Mouse (Mus musculus): ENCODE measurements around the gene Vopp1.

Vopp1 gene

DNA sequence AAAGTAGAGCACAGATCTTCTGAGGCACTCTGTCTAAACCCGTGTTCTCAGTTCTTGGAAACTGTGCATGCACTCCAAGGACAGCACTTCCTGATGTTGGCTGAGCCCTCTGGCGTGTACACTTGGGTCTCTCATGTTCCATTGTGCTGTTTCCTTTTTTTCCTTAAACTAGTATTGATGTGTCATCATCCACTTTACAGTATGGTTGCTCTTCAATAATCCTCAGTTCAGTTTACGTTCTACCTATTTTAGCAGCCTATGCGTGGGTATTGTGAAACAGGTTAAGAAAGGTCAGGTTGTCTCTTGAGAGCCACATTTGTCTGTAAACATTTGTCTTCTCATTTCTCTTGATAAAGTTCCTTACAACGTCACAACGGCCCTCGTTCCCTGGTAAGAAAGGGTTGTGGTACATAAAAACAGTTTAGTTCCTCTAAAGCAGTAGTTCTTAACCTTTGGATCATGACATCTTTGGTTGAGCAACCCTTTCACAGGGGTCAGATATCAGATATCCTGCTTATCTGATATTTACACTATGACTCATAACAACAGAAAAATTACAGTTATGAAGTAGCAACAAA lies 55.9 kb downstream of the Vopp1 start:
- Histone ChIP-seq H3K9me3 (ENCODE audit: low read length) (no peaks in the 10 kb centered on the region), H3K4me3 (replicated peaks; ENCODE audit: low read length) (no peak overlapping the region), H3K36me3 (ENCODE audit: insufficient read depth, low read length) (no peaks in the 10 kb centered on the region), H3K4me1 (replicated peaks; ENCODE audit: low read depth, low read length) (no peaks in the 10 kb centered on the region), H3K27me3 (ENCODE audit: insufficient read depth, low read length) (no peaks in the 10 kb centered on the region)
- TF ChIP-seq POU5F1 (IDR thresholded peaks at IDR 0.05; ENCODE audit: borderline replicate concordance, low read length) (no peak), CTCF (conservative IDR thresholded peaks at IDR 0.05; ENCODE audit: low read length) (no peak)

DNA sequence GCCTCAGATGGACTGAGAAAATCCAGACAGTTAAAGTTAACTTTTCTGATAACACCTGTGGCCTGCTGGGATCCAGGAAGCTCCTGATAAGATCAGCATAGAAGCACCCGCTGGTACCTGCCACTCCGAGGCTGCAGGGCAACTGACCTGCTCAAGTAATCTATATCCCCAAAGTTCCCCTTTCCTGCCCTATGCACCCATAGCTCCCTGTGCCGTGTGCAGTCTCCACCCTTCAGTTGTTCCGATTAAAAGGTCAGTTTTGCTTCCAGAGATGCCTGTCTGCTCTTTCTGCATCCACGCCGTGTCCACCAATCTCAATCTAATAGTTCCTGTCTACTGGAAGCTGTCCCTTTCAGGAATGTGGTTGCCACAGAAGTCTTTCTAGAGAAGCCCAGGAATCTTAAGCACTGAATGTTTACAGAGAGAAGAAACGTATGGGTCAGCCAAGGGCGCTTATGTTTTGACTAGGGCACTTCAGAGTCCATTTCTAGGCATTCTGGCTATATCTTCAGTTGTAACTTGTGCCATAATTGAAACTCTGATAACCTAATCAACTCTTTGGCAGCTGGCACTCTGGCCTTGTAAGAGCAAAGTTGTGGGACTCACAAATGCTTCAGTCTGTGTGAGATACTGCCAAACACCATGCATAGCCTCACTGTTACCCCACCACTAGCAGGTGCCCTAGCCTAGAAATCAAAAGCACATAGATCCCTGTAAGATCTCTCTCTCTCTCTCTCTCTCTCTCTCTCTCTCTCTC lies 57.7 kb downstream of the Vopp1 start:
- Histone ChIP-seq H3K9me3 (ENCODE audit: low read length) (no peaks in the 10 kb centered on the region), H3K4me1 (replicated peaks; ENCODE audit: low read depth, low read length) (no peaks in the 10 kb centered on the region), H3K36me3 (ENCODE audit: insufficient read depth, low read length) (no peaks in the 10 kb centered on the region), H3K27me3 (ENCODE audit: insufficient read depth, low read length) (no peaks in the 10 kb centered on the region), H3K4me3 (replicated peaks; ENCODE audit: low read length) (no peak overlapping the region)
- TF ChIP-seq POU5F1 (IDR thresholded peaks at IDR 0.05; ENCODE audit: borderline replicate concordance, low read length) (no peak), CTCF (conservative IDR thresholded peaks at IDR 0.05; ENCODE audit: low read length) (no peak), NANOG (IDR thresholded peaks at IDR 0.05; ENCODE audit: borderline replicate concordance, low read length) (no peak)

DNA sequence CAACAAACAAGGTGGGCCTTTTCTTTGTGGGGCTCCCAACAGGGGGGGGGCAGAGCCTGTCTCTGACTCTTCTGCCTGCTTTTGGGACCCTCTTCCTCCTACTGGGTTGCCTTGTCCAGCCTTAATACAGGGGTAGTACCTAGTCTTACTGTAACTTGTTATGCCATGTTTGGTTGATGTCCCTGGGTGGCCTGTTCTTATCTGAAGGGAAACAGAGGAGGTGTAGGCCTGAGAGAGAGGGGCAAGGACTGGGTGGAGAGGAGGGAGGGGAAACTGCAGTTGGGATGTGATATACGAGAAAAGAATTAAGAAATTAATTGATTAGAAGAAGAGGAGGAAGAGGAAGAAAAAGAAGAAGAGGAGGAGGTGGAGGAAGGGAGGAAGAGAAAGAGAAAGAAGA lies 58.7 kb downstream of the Vopp1 start:
- Histone ChIP-seq H3K9me3 (ENCODE audit: low read length) (no peaks in the 10 kb centered on the region), H3K4me1 (replicated peaks; ENCODE audit: low read depth, low read length) (no peaks in the 10 kb centered on the region), H3K4me3 (replicated peaks; ENCODE audit: low read length) (no peak overlapping the region), H3K36me3 (ENCODE audit: insufficient read depth, low read length) (no peaks in the 10 kb centered on the region), H3K27me3 (ENCODE audit: insufficient read depth, low read length) (no peaks in the 10 kb centered on the region)
- TF ChIP-seq POU5F1 (IDR thresholded peaks at IDR 0.05; ENCODE audit: borderline replicate concordance, low read length) = no peak
- TF ChIP-seq CTCF (conservative IDR thresholded peaks at IDR 0.05; ENCODE audit: low read length) = no peak
- no peak for TF ChIP-seq NANOG (IDR thresholded peaks at IDR 0.05; ENCODE audit: borderline replicate concordance, low read length)

DNA sequence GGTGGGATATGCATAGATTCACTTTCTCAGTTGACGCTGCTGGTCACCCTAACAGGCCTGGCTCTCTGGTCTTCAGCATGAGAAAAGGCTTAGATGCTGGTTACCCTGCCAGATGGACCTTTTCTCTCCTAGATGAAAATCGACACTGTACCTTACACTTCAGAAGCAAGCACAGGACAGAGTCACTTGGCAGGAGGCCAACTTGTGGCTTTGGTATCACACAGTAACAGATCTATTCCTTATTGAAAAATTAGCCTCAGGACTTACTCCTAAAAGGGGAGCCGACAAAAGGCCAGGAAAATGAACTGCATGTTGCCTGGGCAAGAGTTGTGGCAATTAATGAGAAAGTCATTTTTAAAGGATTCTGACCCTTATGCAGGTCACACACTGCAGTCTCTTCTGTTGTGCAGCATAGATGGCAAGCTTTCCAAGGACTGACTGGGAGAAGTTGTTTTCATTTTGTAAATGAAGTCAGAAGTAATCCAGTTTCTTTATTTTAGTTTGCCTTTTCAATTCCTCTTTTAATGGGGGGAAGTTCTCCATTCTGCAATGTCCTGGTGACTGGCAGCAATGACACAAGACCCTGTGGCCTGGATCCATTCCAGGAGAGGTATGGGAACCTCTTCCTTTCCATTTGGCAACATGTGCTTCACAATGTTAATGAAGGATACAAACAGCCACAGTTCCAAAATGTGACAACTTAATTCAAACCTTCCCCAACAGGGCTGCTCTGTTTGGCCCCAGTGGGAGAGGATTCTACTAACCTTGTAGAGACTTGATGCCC lies 59.7 kb downstream of the Vopp1 start:
- Histone ChIP-seq H3K27me3 (ENCODE audit: insufficient read depth, low read length) (no peaks in the 10 kb centered on the region), H3K4me1 (replicated peaks; ENCODE audit: low read depth, low read length) (no peaks in the 10 kb centered on the region), H3K9me3 (ENCODE audit: low read length) (no peaks in the 10 kb centered on the region), H3K36me3 (ENCODE audit: insufficient read depth, low read length) (no peaks in the 10 kb centered on the region), H3K4me3 (replicated peaks; ENCODE audit: low read length) (no peak overlapping the region)
- TF ChIP-seq CTCF (conservative IDR thresholded peaks at IDR 0.05; ENCODE audit: low read length) (no peak), NANOG (IDR thresholded peaks at IDR 0.05; ENCODE audit: borderline replicate concordance, low read length) (no peak)

DNA sequence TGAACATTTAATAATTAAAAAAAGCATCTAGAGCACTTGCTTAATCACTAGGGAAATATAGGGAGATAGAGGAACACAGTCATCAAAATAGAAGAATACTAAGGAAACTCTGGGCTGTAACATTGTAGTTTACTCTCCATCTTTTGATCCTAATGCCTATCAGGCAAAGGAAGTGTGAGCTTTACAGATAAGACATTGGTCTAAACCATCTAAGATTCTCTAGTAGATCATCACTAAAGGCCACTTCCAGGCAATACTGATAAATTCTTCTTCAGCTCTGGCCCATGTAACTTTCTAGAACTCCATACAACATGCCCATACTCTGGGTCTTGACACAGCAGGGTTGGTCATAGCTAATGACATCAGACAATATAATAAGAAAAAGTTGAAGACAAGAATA lies 61.9 kb downstream of the Vopp1 start:
- Histone ChIP-seq H3K4me1 (replicated peaks; ENCODE audit: low read depth, low read length) (no peaks in the 10 kb centered on the region), H3K36me3 (ENCODE audit: insufficient read depth, low read length) (no peaks in the 10 kb centered on the region), H3K27me3 (ENCODE audit: insufficient read depth, low read length) (no peaks in the 10 kb centered on the region), H3K9me3 (ENCODE audit: low read length) (no peaks in the 10 kb centered on the region), H3K4me3 (replicated peaks; ENCODE audit: low read length) (no peak overlapping the region)
- TF ChIP-seq NANOG (IDR thresholded peaks at IDR 0.05; ENCODE audit: borderline replicate concordance, low read length) = no peak
- TF ChIP-seq CTCF (conservative IDR thresholded peaks at IDR 0.05; ENCODE audit: low read length) = no peak
- TF ChIP-seq POU5F1 (IDR thresholded peaks at IDR 0.05; ENCODE audit: borderline replicate concordance, low read length) = no peak

DNA sequence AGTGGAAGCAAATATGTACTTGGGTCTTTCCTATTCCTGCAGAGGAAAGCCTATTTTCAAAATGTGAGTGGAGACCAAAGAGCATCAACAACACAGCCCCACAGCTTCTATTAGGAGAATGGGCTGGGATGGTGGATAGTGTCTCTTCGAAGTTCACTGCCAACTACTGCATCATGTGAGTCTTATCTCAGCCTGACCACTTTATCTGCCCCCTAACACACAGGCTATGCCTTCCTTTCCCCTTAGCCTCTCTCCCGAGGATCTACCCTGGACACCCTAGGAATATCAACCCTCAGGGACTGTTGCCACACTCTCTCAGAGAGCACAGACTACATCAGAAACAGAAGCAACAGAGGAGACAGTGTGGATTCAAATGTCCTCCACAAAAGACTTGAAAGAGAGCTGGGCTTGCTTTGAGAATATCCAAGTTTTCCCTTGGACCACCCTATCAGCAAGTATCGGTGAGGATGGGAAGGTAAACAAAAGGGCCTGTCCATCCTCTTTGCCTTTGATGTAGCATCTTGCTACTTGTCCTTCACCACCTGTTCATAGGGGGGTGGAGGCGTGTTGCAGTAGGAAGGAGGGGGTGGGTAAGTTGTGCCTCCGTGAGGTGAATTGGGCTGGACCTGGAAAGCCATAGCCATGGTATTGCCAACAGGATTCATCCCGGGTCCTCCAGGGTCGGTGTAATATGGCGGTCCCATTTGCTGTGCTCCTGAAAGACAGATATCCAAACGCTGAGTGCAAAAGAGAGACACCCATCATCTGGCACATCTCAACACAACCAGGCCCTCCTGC lies 70.8 kb downstream of the Vopp1 start:
- Histone ChIP-seq H3K36me3 (ENCODE audit: insufficient read depth, low read length) (no peaks in the 10 kb centered on the region), H3K4me3 (replicated peaks; ENCODE audit: low read length) (no peak overlapping the region), H3K27me3 (ENCODE audit: insufficient read depth, low read length) (no peaks in the 10 kb centered on the region), H3K4me1 (replicated peaks; ENCODE audit: low read depth, low read length) (no peaks in the 10 kb centered on the region), H3K9me3 (ENCODE audit: low read length) (no peaks in the 10 kb centered on the region)
- no peak for TF ChIP-seq POU5F1 (IDR thresholded peaks at IDR 0.05; ENCODE audit: borderline replicate concordance, low read length)

DNA sequence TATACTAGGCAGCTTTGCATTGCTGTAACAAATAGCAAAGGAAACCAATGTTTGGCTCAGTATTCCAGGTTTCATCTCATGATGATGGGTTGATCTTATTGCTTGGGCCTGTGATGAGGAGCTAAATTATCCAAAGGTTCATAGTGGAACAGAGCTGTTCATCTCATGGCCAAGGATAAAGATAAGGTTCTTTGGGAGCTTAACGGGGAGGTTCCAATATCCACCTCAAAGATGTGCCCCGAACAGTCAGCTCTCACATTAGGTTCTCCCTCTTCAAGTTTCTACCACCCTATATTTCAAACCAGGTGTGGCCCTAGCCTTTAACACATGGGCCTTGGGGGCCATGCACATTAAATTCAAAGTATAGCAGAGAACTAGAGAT lies 79.2 kb downstream of the Vopp1 start:
- Histone ChIP-seq H3K4me1 (replicated peaks; ENCODE audit: low read depth, low read length) (no peaks in the 10 kb centered on the region), H3K9me3 (ENCODE audit: low read length) (no peaks in the 10 kb centered on the region), H3K36me3 (ENCODE audit: insufficient read depth, low read length) (no peaks in the 10 kb centered on the region), H3K27me3 (ENCODE audit: insufficient read depth, low read length) (no peaks in the 10 kb centered on the region), H3K4me3 (replicated peaks; ENCODE audit: low read length) (no peak overlapping the region)
- TF ChIP-seq CTCF (conservative IDR thresholded peaks at IDR 0.05; ENCODE audit: low read length) (no peak), NANOG (IDR thresholded peaks at IDR 0.05; ENCODE audit: borderline replicate concordance, low read length) (no peak)

DNA sequence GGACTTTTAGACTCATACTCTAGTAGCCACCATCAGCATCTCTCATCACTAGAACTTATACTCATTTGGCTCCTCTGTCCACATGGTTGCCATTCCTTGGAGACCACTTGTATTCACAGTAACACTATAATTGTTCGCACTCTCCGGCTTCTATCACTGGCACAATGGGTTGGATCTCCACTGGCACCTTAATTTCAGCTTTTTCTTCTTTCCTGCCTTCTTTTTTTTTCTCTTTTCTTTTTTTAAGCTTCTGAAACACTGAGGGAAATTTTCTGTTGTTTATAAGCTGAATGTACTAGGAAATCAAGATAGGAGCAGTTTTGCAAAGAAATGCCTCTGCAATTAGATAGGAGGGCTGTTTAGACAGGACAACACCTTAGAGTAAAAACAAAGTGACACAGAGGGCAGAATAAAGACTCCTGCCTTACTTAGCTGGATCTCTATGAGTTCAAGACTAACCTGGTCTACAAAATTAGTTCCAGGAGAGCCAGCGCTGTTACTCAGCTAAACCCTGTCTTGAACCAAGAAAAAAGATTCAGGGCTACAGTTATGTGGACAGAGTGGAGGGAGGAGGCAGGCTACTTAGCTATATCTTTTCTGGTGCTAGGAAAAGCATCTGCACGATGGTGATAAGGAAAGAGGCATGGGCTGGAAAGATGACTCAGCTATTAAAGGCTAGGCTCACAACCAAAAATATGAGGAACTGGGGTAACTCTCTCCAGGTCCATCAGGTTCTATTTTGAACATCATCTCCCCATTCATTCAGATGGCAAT lies 79.8 kb downstream of the Vopp1 start:
- Histone ChIP-seq H3K27me3 (ENCODE audit: insufficient read depth, low read length) (no peaks in the 10 kb centered on the region), H3K36me3 (ENCODE audit: insufficient read depth, low read length) (no peaks in the 10 kb centered on the region), H3K4me3 (replicated peaks; ENCODE audit: low read length) (no peak overlapping the region), H3K9me3 (ENCODE audit: low read length) (no peaks in the 10 kb centered on the region), H3K4me1 (replicated peaks; ENCODE audit: low read depth, low read length) (no peaks in the 10 kb centered on the region)
- TF ChIP-seq CTCF (conservative IDR thresholded peaks at IDR 0.05; ENCODE audit: low read length) = no peak
- TF ChIP-seq NANOG (IDR thresholded peaks at IDR 0.05; ENCODE audit: borderline replicate concordance, low read length) = no peak
- no peak for TF ChIP-seq POU5F1 (IDR thresholded peaks at IDR 0.05; ENCODE audit: borderline replicate concordance, low read length)

Data from E14TG2a.4 (cell line).